Mouse (Mus musculus): ENCODE results near the gene Parp12. TPM values are rescaled to one million over a fixed set of nuclear protein-coding genes. Genes with fewer than 3 reads are reported as not detected.

Parp12 gene
- total RNA-seq, 1 experiment from 2014 or later = 13.7 TPM

DNA sequence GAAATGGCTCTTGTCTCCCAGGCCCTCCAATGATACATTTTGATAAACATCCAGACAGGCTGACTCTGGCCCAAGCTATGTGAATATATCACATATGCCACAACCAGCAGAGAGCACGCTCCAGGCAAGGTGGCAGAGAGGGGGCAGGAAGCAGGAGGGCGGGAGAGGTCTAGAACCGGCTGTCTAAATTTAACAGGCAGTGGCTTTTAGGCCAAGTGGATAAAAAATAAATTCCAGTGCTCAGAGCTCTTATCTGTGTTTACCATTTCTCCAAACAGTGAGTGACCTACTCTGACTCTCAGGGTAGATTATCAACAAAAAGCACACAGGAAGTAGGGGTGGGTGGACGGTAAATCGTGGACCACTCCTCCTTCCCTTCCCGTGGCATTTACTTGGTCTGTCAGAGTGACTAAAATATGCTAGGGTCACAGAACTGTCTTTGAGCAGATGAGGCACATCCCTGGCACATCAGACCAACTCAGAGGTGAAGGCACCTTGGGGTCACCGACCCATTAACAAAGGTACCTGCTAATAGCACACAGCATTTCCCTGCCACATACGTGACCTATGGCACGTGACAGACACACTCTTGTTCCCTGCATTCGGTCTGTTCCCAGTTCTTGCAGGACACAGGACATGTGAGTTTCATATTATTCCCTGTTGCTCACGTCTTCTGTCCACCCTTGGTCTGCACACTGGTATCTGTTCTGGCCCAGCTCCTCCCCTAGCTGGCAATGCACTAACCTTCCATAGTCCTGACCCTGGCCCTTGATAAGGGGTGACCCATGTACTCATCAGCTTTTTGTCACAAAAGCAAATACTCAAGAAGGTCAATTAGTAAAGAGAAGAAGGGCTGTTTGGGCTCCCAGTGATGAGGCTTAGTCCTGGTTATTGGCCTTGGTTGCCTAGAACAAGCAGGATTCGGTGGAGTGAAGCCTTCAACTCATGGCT lies 58.3 kb downstream of the Parp12 start:
- ATAC-seq (replicated peaks; ENCODE audit: low read depth, poor library complexity, severe bottlenecking) = peak; percentile 60

DNA sequence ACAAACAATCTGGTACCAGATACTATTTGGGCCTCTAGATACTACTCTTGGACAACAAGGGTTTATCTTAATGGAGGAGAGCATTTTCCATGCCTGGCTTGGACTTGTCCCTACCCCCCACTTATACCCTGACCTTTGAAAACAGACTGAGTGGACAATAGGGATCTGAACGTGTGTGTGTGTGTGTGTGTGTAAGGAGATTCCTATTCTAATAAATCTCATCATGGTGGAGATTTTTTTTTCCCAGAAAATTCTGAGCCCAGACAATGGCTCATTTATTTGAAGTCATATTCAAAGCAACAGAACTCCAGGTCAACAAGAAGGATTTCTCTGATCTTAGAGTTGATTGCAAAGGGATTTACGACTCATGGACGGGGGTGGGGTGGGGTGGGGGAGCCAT lies 59.2 kb downstream of the Parp12 start:
- no peak for ATAC-seq (replicated peaks; ENCODE audit: low read depth, poor library complexity, severe bottlenecking)

DNA sequence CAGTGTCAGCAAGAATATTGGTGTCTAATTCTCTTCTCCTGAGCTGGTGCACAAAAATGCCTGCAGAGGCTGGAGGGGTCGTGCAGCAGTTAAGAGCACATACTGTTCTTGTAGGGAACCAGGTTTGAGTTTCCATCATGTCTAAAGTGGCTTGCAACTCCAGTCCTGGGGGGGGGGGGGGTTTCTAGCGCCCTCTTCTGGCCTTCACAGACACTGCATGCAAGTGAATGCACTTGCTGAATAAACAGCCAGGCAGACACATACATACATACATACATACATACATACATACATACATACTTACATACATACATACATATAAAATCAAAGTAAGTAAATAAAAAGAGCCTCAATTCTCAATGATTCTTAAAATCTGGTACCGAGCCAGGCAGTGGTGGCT lies 59.8 kb downstream of the Parp12 start:
- no peak for ATAC-seq (replicated peaks; ENCODE audit: low read depth, poor library complexity, severe bottlenecking)

DNA sequence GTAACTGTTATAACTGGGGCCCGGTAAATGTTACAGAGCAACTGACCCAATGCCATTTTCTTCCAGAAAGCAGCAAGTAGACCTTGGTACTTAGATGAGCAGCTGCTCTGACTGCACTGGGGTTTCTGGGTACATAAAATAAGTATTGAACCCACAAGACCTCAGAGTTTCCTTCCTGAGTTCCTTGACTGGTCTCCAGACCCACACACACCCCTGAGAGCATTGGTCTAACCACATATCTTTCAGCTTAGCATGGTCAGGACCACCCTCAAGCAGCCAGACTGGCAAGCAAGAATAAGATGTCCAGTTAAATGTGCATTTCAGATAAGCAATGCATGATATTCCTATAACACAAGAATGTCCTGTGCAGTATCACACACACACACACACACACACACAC lies 61.0 kb downstream of the Parp12 start:
- ATAC-seq (replicated peaks; ENCODE audit: low read depth, poor library complexity, severe bottlenecking) = peak; percentile 54

DNA sequence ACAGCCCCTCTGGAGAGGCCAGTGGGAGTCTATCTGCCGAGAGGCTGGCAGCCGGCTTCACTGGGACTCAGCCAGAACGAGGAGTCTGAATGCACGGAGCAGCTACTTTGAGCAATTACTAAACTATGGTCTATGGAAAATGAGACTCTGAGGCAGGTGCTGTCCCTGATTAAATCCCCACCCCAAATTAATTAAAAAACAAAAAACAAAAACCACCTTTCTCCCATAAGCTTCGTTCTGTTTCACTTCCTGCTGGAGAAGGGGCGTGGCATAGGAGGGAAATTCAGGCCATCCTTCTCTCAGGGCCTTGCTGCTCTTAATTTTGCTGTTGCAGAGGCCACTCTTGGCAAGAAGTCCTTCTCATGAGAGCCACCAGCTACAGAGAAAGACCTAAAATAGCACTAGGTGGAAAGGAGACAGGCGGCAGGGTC lies 62.3 kb downstream of the Parp12 start:
- no peak for ATAC-seq (replicated peaks; ENCODE audit: low read depth, poor library complexity, severe bottlenecking)

DNA sequence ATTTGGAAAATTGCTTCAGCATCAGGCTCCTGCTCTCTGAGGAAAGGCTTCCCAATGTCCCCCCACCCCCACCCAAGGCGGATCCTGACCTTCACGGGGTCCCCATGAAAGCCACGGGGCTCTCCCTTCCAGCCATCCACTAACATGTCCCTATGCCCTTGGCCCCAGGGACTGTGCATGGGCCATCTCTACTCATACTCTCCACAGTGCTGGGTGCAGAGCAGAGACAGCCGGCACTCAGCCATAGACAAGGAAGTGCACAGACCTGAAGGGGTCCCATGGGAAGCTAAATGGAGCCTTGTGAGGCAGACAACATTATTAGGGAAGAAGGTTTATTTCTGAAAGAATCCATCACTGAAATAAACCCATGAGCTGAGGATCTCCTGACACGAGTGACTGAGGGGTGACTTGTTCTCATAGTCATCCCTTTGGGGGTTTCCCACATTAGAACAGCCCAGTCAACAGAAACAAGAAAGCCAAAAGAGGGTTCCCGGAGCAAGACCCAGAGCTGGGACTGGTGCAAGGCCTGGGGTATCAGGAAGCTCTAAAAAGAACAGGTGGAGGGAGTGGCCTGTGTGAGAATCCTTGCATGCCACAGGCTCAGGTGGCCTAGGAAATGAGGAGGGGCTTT lies 63.2 kb downstream of the Parp12 start:
- no peak for ATAC-seq (replicated peaks; ENCODE audit: low read depth, poor library complexity, severe bottlenecking)

DNA sequence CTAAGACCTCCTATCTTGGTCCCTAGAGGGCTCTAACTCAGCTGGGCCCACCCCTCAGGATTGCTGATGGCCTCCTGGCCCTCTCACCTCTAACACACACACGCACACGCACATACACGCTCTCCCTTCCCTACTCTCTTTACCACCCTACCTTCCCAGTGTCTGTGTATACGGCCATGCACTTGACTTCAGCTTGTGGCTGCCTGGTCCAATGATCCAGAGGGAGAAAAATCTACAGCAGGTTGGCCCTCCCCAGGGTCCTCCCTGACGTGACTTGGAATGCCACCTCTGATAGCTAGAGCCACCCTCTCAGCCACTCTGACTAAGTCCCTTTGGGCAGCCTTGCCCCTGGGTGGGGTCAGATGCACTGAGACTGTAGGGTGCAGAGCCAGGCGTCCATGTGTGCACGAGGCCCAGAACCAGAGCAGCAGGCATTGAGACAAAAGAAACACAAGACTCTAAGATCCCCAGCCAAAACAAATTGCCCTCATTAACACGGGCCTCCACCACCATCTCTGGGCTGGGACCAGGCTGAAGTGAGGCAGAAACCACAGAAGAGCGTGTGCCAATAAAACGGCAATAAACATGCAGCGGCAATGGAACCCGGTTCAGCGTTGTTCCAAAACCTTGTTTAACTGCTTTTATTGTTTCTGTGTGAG lies 63.8 kb downstream of the Parp12 start:
- ATAC-seq (replicated peaks; ENCODE audit: low read depth, poor library complexity, severe bottlenecking) = no peak

DNA sequence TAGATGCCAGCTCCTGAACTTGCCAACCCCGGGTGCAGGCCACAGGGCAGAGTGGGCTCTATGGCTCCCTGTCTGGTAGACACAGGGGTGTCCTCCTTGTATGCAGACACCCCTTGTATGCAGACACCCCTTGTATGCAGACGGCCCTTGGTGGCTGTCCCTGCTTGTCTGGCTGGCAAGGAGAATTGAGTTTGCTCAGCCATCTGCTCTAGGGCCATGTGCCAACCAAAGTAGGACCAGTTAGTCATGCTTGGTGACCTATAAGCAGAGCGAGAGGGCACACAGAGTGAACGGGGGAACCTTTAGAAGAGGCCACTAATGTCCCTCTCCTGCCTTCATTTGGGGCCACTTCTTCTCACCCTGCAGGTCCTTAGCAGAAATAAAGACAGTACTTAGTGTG lies 65.5 kb downstream of the Parp12 start:
- no peak for ATAC-seq (replicated peaks; ENCODE audit: low read depth, poor library complexity, severe bottlenecking)

DNA sequence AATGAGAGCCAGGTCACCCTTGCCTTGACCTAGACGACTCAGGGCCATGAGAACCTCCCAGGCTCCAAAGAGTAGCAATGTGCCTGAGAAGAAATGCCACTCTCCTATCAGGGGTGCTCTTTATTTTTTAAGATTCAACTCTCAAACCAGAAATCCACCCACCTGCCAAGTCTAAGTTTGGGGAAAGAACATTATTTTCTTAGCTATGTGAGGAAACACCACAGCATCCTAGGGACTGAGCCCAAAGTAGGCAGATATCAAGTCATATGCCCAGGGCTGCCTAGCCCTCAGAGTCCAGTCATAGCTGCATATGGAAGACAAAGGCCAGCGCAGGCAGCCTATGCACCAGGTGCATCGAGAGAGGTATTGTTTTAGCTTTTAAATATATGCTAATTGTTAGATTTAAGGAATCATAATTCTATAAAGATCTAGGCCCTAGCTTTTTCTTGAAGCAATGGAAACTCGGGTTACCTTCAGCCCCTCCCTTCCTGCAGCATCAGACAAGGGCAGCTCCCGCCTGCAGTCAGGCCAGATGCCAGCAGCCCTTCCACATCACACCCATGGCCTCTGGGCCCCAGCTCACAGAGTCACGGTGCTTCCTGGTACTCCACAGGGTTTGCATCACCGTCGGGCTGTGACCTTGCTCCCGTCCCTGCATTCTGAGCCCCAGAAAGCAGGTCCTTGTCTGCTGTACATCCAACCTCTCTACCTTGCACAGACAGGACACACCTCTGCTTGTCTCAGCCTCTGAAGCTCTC lies 66.2 kb downstream of the Parp12 start:
- ATAC-seq (replicated peaks; ENCODE audit: low read depth, poor library complexity, severe bottlenecking) = no peak

DNA sequence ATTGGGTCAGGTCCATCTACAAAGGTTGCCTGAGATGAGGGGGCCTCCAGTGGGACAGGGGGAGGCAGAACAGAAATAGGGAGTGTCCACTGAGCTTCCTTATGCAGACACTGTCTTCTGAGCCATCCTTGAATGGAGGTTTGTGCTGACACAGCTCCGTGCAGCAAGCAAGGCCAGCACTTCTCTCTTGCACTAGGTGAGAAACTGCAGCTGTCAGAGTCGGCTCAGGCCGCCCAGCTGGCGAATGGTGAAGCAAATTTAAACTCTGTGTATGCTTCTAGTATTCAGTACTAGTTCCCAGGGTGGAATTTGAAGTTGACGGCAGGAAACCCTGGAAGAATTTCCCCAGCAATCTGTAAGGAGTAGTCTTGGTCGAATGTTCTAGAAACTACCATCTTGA lies 67.3 kb downstream of the Parp12 start:
- ATAC-seq (replicated peaks; ENCODE audit: low read depth, poor library complexity, severe bottlenecking) = no peak

DNA sequence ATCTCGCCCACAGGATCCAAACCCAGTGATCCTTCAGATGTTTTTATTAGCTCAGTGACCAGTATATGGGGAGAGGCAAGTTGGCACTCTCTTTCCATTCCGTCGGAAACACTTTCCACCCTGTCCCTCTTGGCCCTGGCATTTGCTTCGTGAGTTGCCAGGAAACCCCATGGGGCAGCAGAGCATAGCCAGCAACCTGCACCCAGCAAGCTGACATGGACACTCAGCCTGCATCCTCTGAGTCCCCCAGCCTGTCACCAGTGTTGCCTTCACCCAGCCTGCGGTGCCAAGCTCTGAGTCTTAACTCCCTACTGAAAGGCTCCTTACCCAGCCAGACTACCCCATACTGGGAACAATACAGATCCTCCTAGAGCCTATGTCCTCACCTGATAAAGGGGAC lies 69.0 kb downstream of the Parp12 start:
- ATAC-seq (replicated peaks; ENCODE audit: low read depth, poor library complexity, severe bottlenecking) = no peak

DNA sequence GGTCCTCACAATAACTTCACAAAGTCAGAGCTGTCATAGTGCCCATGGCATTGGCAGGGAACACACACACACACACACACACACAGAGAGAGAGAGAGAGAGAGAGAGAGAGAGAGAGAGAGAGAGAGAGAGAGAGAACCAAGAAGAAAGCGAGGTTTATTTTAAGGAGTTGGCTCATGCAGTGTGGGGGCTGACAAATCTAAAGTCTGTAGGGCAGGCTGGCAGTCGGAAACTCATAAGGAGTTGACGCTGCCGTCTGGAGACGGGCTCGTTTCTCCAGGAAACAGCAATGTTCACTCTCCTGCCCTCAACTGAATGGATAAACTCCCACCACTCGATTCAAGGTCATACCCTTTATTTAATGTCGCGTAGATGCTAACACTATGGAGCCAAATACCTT lies 77.7 kb downstream of the Parp12 start:
- no peak for ATAC-seq (replicated peaks; ENCODE audit: low read depth, poor library complexity, severe bottlenecking)

Other genes with a start within 250 kb of the Parp12 start
- 23.1 and 33.0 TPM in 2 replicates for gene Tbxas1, start 242.9 kb downstream of the Parp12 start, total RNA-seq (2017)
- 10.3 and 16.4 TPM in 2 replicates for gene Hipk2, start 242.2 kb downstream of the Parp12 start, total RNA-seq (2017)
- 13.6 and 19.3 TPM in 2 replicates for gene Kdm7a, start 88.4 kb upstream of the Parp12 start, total RNA-seq (2017)

All from common myeloid progenitor, adult 5-6 weeks (primary cell).